Mouse (Mus musculus): ENCODE results near the gene Gm17364.
"Not testable (repeated sequence)": the region's sequence is repeated elsewhere in the genome, so short reads cannot be mapped to it uniquely, and the experiment has no call there.

Gene Gm17364

GRCm38 (mm10) chr13:41251667-41252066 is 22.1 kb downstream of the Gm17364 start:
- DNase-seq (ENCODE audit: low read depth, low spot score), result no peak

- DNase-seq (ENCODE audit: low read depth, low spot score), result not testable (repeated sequence)
These were observed 22.5 kb downstream of the Gm17364 start for GRCm38 (mm10) chr13:41251232-41251631.

GRCm38 (mm10) chr13:41250318-41250981 is 23.3 kb downstream of the Gm17364 start:
- peak; percentile 27 for DNase-seq (ENCODE audit: low read depth, low spot score)

GRCm38 (mm10) chr13:41249538-41250317 is 24.0 kb downstream of the Gm17364 start, which contains the start of gene Smim13:
Smim13 (plus strand) TSS chr13:41249844.
- DNase-seq (ENCODE audit: low read depth, low spot score), result peak; percentile 98

- peak; percentile 73 for DNase-seq (ENCODE audit: low read depth, low spot score)
These were observed 24.8 kb downstream of the Gm17364 start for GRCm38 (mm10) chr13:41248751-41249520.

- no peak for DNase-seq (ENCODE audit: low read depth, low spot score)
These were observed 29.4 kb downstream of the Gm17364 start for GRCm38 (mm10) chr13:41244306-41244830.

GRCm38 (mm10) chr13:41241557-41241956 is 32.2 kb downstream of the Gm17364 start:
- no peak for DNase-seq (ENCODE audit: low read depth, low spot score)

GRCm38 (mm10) chr13:41238805-41239130 is 35.0 kb downstream of the Gm17364 start:
- DNase-seq (ENCODE audit: low read depth, low spot score), result peak; percentile 73

- DNase-seq (ENCODE audit: low read depth, low spot score), result no peak
These were observed 35.6 kb downstream of the Gm17364 start for GRCm38 (mm10) chr13:41238035-41238804.

GRCm38 (mm10) chr13:41235845-41236741 is 37.7 kb downstream of the Gm17364 start:
- DNase-seq (ENCODE audit: low read depth, low spot score), result no peak

- DNase-seq (ENCODE audit: low read depth, low spot score), result no peak
These were observed 38.6 kb downstream of the Gm17364 start for GRCm38 (mm10) chr13:41235181-41235580.

- DNase-seq (ENCODE audit: low read depth, low spot score), result no peak
These were observed 40.5 kb downstream of the Gm17364 start for GRCm38 (mm10) chr13:41233241-41233640.

- no peak for DNase-seq (ENCODE audit: low read depth, low spot score)
These were observed 41.6 kb downstream of the Gm17364 start for GRCm38 (mm10) chr13:41232209-41232608.

- no peak for DNase-seq (ENCODE audit: low read depth, low spot score)
These were observed 42.3 kb downstream of the Gm17364 start for GRCm38 (mm10) chr13:41231389-41231983.

GRCm38 (mm10) chr13:41230256-41230655 is 43.5 kb downstream of the Gm17364 start:
- DNase-seq (ENCODE audit: low read depth, low spot score), result no peak

- DNase-seq (ENCODE audit: low read depth, low spot score), result no peak
These were observed 45.7 kb downstream of the Gm17364 start for GRCm38 (mm10) chr13:41228060-41228459.

- no peak for DNase-seq (ENCODE audit: low read depth, low spot score)
These were observed 47.3 kb downstream of the Gm17364 start for GRCm38 (mm10) chr13:41226513-41226912.
